Mouse (Mus musculus): ENCODE measurements around the gene Slc51b. TPM values are rescaled to one million over a fixed set of nuclear protein-coding genes. Genes with fewer than 3 reads are reported as not detected.

Gene Slc51b
- polyA plus RNA-seq, 1 experiment from 2014 or later, result not detected

DNA sequence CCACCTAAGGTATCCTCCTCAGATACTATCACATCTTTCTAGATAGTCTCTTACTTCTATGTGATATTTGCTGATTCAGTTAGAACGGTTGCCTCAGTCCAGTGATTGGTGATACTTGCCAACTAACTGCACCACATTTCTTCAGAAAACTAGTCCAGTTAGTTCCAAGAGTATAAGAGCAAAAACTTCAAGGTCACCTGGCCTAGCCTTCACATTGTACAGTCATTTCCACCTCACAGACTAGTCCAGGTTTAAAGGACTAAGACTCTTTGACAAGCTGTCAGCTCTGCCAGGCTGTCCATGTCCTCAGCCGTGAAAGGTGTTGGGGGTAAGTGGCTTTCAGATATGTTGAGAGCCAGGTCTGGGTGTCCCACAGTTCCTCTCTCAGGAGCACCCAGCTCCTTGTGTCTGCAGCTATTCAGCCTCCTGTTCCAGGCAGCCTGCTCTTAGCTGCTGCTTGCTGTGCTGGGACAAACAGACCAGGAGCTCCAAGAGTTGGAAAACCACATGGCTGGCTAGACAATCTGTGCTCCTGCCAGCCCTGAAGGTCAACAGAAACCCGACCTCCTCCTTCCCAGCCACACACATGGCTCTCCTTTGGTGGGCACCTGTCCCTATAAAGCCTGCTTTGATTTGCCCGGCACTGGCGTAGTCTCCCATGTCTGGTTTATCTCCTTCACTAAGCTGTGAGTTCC, 48.1 kb downstream of the Slc51b start:
- ATAC-seq (replicated peaks; ENCODE audit: low FRiP score) (no peak), DNase-seq (ENCODE audit: low spot score) (no peak)
- no peak overlapping the region for H3K4me2 ChIP-seq
- H3K9ac ChIP-seq (ENCODE audit: low read depth, low read length), result no peak overlapping the region
- H3K27me3 ChIP-seq (replicated peaks; ENCODE audit: control insufficient read depth, insufficient read depth, low read length), result no peaks in the 10 kb centered on the region
- H3K4me3 ChIP-seq (ENCODE audit: low read depth, low read length), result no peak overlapping the region
- H3K4me1 ChIP-seq (replicated peaks; ENCODE audit: control insufficient read depth, insufficient read depth, low read length), result no peaks in the 10 kb centered on the region
- H3K36me3 ChIP-seq (ENCODE audit: control insufficient read depth, insufficient read depth, low read length), result no peaks in the 10 kb centered on the region
- no peak overlapping the region for H3K27ac ChIP-seq (ENCODE audit: low read depth, low read length)
- no peaks in the 10 kb centered on the region for H3K9me3 ChIP-seq (ENCODE audit: control insufficient read depth, low read length)
- WGBS, result 80% methylated on average over 5 of the region's 5 CpGs

DNA sequence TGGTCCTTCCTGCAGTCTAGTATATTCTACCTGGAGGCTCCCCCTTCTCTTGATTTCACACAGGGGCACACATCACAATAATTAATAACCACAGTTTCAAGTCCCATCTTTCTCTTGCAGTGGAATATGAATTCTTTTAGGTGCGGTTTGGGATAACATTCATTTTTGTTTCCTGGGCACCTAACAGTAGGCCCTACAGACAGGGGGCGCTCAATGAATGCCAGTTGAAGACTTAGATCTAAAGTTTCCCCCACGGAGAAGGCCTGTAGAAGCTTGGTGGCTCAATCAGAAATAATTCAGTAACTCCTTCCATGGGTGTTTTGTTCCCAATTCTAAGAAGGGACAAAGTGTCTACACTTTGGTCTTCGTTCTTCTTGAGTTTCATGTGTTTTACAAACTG, 50.3 kb downstream of the Slc51b start:
- WGBS, result 66% methylated on average over 4 of the region's 4 CpGs

DNA sequence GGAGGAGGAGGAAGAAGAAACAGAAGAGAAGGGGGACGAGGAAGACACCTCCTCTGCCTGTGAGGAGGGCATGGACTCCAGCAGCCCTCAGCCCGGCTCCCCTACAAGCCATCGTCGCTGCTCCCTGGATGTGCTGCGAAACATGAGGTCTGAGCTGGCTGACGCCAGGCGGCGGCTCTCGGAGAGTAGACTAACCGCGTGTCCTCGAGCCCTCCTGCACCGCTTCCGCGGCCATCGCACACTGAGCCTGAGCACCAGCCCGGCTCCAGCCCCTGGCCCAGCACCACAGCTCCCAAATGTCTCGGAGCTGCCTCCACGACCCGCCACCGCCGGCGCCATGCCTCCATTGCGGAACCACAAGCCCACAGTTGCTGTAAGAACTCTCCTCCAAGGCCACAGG, 51.0 kb downstream of the Slc51b start:
- Histone ChIP-seq H3K4me2 (no peak overlapping the region), H3K4me3 (ENCODE audit: low read depth, low read length) (no peak overlapping the region), H3K27ac (ENCODE audit: low read depth, low read length) (no peak overlapping the region), H3K9ac (ENCODE audit: low read depth, low read length) (no peak overlapping the region), H3K36me3 (ENCODE audit: control insufficient read depth, insufficient read depth, low read length) (no peaks in the 10 kb centered on the region), H3K4me1 (replicated peaks; ENCODE audit: control insufficient read depth, insufficient read depth, low read length) (no peaks in the 10 kb centered on the region), H3K27me3 (replicated peaks; ENCODE audit: control insufficient read depth, insufficient read depth, low read length) (no peaks in the 10 kb centered on the region), H3K9me3 (ENCODE audit: control insufficient read depth, low read length) (no peaks in the 10 kb centered on the region)
- ATAC-seq (replicated peaks; ENCODE audit: low FRiP score), result no peak
- no peak for DNase-seq (ENCODE audit: low spot score)
- 80% methylated on average over 24 of the region's 24 CpGs for WGBS

More for the DNA sequence above, 50.3 kb downstream of the Slc51b start:
- Histone ChIP-seq H3K4me1 (replicated peaks; ENCODE audit: control insufficient read depth, insufficient read depth, low read length) (no peaks in the 10 kb centered on the region), H3K4me3 (ENCODE audit: low read depth, low read length) (no peak overlapping the region), H3K36me3 (ENCODE audit: control insufficient read depth, insufficient read depth, low read length) (no peaks in the 10 kb centered on the region), H3K9me3 (ENCODE audit: control insufficient read depth, low read length) (no peaks in the 10 kb centered on the region), H3K27me3 (replicated peaks; ENCODE audit: control insufficient read depth, insufficient read depth, low read length) (no peaks in the 10 kb centered on the region), H3K9ac (ENCODE audit: low read depth, low read length) (no peak overlapping the region), H3K27ac (ENCODE audit: low read depth, low read length) (no peak overlapping the region), H3K4me2 (no peak overlapping the region)
- ATAC-seq (replicated peaks; ENCODE audit: low FRiP score) (no peak), DNase-seq (ENCODE audit: low spot score) (no peak)

DNA sequence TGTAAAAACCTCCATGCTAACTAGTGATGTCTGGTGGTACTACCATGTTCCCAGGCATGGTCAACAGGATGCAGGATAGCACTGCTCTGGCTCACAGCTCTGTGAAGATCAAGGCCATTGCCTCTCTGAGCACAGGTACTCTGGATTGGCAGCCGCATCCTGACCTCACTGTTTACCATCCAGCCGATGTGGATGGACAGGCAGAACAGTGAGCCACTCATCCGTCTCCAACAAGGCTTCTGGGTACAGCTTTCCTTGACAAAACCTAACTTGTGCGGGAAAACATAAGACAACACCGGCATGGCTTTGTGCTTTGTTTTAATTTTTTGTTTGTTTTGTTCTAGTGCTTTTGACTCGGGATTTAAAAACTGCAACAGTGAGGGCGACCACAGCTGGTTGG, 57.0 kb downstream of the Slc51b start:
- 88% methylated on average over 7 of the region's 7 CpGs for WGBS
- Histone ChIP-seq H3K27ac (ENCODE audit: low read depth, low read length) (no peak overlapping the region), H3K4me3 (ENCODE audit: low read depth, low read length) (no peak overlapping the region), H3K9me3 (ENCODE audit: control insufficient read depth, low read length) (no peaks in the 10 kb centered on the region), H3K9ac (ENCODE audit: low read depth, low read length) (no peak overlapping the region), H3K4me2 (no peak overlapping the region), H3K36me3 (ENCODE audit: control insufficient read depth, insufficient read depth, low read length) (no peaks in the 10 kb centered on the region), H3K27me3 (replicated peaks; ENCODE audit: control insufficient read depth, insufficient read depth, low read length) (no peaks in the 10 kb centered on the region), H3K4me1 (replicated peaks; ENCODE audit: control insufficient read depth, insufficient read depth, low read length) (no peaks in the 10 kb centered on the region)
- ATAC-seq (replicated peaks; ENCODE audit: low FRiP score) (no peak), DNase-seq (ENCODE audit: low spot score) (no peak)

DNA sequence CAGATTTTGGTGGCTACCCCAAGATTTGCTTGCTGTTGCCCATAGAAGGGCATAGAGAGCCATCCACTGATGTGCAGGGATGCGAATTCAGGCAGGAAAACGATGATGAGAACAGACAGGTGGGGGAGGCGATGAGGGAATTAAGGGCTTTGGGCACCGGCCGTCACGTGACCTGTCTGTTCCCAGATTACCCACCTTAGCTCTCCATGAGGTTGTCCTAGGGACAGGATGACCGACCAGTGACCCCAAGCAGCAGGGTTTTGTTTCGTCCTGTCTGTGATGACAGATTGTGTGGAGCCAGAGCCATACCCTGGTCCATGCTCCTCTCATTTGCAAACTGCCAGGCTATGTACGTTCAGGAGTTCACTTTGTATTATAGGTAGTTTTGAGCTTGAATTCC, 59.1 kb downstream of the Slc51b start:
- Histone ChIP-seq H3K4me2 (no peak overlapping the region), H3K4me3 (ENCODE audit: low read depth, low read length) (no peak overlapping the region)

More for the DNA sequence above, 59.1 kb downstream of the Slc51b start:
- no peak overlapping the region for H3K27ac ChIP-seq (ENCODE audit: low read depth, low read length)
- no peaks in the 10 kb centered on the region for H3K9me3 ChIP-seq (ENCODE audit: control insufficient read depth, low read length)
- DNase-seq (ENCODE audit: low spot score) (no peak), ATAC-seq (replicated peaks; ENCODE audit: low FRiP score) (no peak)
- H3K4me1 ChIP-seq (replicated peaks; ENCODE audit: control insufficient read depth, insufficient read depth, low read length), result 0 out of 2 replicates have a peak, but pooled peaks cover 5% of the 10 kb centered on the region
- no peak overlapping the region for H3K9ac ChIP-seq (ENCODE audit: low read depth, low read length)
- H3K36me3 ChIP-seq (ENCODE audit: control insufficient read depth, insufficient read depth, low read length), result peaks cover 7% of the 10 kb centered on the region
- no peaks in the 10 kb centered on the region for H3K27me3 ChIP-seq (replicated peaks; ENCODE audit: control insufficient read depth, insufficient read depth, low read length)
- 71% methylated on average over 9 of the region's 9 CpGs for WGBS

Other genes with a start within 250 kb of the Slc51b start
- gene Parp16, start 227.6 kb downstream of the Slc51b start, polyA plus RNA-seq (2014; fragmentation: Nextera tagmentation; extraction: Ambion mirVana), result 7.3 and 7.5 TPM in 2 replicates
- gene Cilp, start 157.8 kb downstream of the Slc51b start, polyA plus RNA-seq (2014; fragmentation: Nextera tagmentation; extraction: Ambion mirVana), result 0.07 and 0.12 TPM in 2 replicates
- 49.3 and 54.5 TPM in 2 replicates for gene Clpx, start 128.7 kb downstream of the Slc51b start, polyA plus RNA-seq (2014; fragmentation: Nextera tagmentation; extraction: Ambion mirVana)
- 10.5 and 10.6 TPM in 2 replicates for gene Pdcd7, start 76.9 kb downstream of the Slc51b start, polyA plus RNA-seq (2014; fragmentation: Nextera tagmentation; extraction: Ambion mirVana)
- gene Ubap1l, start 61.9 kb downstream of the Slc51b start, polyA plus RNA-seq (2014; fragmentation: Nextera tagmentation; extraction: Ambion mirVana), result 0.19 and 0.30 TPM in 2 replicates
- gene Kbtbd13, start 31.3 kb downstream of the Slc51b start, polyA plus RNA-seq (2014; fragmentation: Nextera tagmentation; extraction: Ambion mirVana), result 0.43 and 0.81 TPM in 2 replicates
- 1.4 TPM in 2 replicates for gene Rasl12, start 24.4 kb downstream of the Slc51b start, polyA plus RNA-seq (2014; fragmentation: Nextera tagmentation; extraction: Ambion mirVana)
- gene Mtfmt, start 12.8 kb upstream of the Slc51b start, polyA plus RNA-seq (2014; fragmentation: Nextera tagmentation; extraction: Ambion mirVana), result 20.2 and 20.3 TPM in 2 replicates
- gene Spg21, start 38.0 kb upstream of the Slc51b start, polyA plus RNA-seq (2014; fragmentation: Nextera tagmentation; extraction: Ambion mirVana), result 54.7 and 64.9 TPM in 2 replicates
- not detected in 2 replicates for gene Ankdd1a, start 97.2 kb upstream of the Slc51b start, polyA plus RNA-seq (2014; fragmentation: Nextera tagmentation; extraction: Ambion mirVana)
- gene Plekho2, start 157.1 kb upstream of the Slc51b start, polyA plus RNA-seq (2014; fragmentation: Nextera tagmentation; extraction: Ambion mirVana), result 29.5 and 30.3 TPM in 2 replicates
- 16.4 and 18.0 TPM in 2 replicates for gene Pif1, start 164.2 kb upstream of the Slc51b start, polyA plus RNA-seq (2014; fragmentation: Nextera tagmentation; extraction: Ambion mirVana)
- gene Rbpms2, start 206.7 kb upstream of the Slc51b start, polyA plus RNA-seq (2014; fragmentation: Nextera tagmentation; extraction: Ambion mirVana), result 34.8 and 36.5 TPM in 2 replicates
- 119 and 123 TPM in 2 replicates for gene Oaz2, start 245.0 kb upstream of the Slc51b start, polyA plus RNA-seq (2014; fragmentation: Nextera tagmentation; extraction: Ambion mirVana)

Measured in liver, embryonic 11.5 days (tissue).